Mouse (Mus musculus): ENCODE measurements around the gene Tinagl1. TPM values are rescaled to one million over a fixed set of nuclear protein-coding genes. Genes with fewer than 3 reads are reported as not detected.

Tinagl1 gene
- polyA plus RNA-seq, 1 experiment from 2014 or later, result 4.7 TPM

GRCm38 (mm10) chr4:130123020-130123419 lies 51.9 kb downstream of the Tinagl1 start:
- Histone ChIP-seq H3K4me3 (replicated peaks; ENCODE audit: low read length) (no peak overlapping the region), H3K27ac (ENCODE audit: low read length) (no peak overlapping the region), H3K27me3 (replicated peaks; ENCODE audit: control insufficient read depth, insufficient read depth, low read length) (no peaks in the 10 kb centered on the region), H3K36me3 (ENCODE audit: control insufficient read depth, insufficient read depth) (peaks cover 13% of the 10 kb centered on the region), H3K9me3 (ENCODE audit: control insufficient read depth, low read length) (no peaks in the 10 kb centered on the region), H3K4me2 (ENCODE audit: low read length) (no peak overlapping the region), H3K4me1 (replicated peaks; ENCODE audit: control insufficient read depth, insufficient read depth, low read length) (no peaks in the 10 kb centered on the region), H3K9ac (replicated peaks; ENCODE audit: low read depth, low read length) (no peak overlapping the region)
- no peak for ATAC-seq
- WGBS, result 93% methylated on average over 5 of the region's 5 CpGs

- peaks cover 10% of the 10 kb centered on the region; the same call in 1 of the 2 replicates for H3K36me3 ChIP-seq (ENCODE audit: control insufficient read depth, insufficient read depth)
- no peaks in the 10 kb centered on the region for H3K9me3 ChIP-seq (ENCODE audit: control insufficient read depth, low read length)
- H3K4me3 ChIP-seq (replicated peaks; ENCODE audit: low read length), result no peak overlapping the region
- no peaks in the 10 kb centered on the region for H3K27me3 ChIP-seq (replicated peaks; ENCODE audit: control insufficient read depth, insufficient read depth, low read length)
- 73% methylated on average over 8 of the region's 8 CpGs for WGBS
- no peak overlapping the region for H3K27ac ChIP-seq (ENCODE audit: low read length)
- H3K9ac ChIP-seq (replicated peaks; ENCODE audit: low read depth, low read length), result no peak overlapping the region
- H3K4me1 ChIP-seq (replicated peaks; ENCODE audit: control insufficient read depth, insufficient read depth, low read length), result no peaks in the 10 kb centered on the region
- H3K4me2 ChIP-seq (ENCODE audit: low read length), result no peak overlapping the region
- no peak for ATAC-seq
Measured at GRCm38 (mm10) chr4:130121560-130121959, 53.4 kb downstream of the Tinagl1 start.

DNA sequence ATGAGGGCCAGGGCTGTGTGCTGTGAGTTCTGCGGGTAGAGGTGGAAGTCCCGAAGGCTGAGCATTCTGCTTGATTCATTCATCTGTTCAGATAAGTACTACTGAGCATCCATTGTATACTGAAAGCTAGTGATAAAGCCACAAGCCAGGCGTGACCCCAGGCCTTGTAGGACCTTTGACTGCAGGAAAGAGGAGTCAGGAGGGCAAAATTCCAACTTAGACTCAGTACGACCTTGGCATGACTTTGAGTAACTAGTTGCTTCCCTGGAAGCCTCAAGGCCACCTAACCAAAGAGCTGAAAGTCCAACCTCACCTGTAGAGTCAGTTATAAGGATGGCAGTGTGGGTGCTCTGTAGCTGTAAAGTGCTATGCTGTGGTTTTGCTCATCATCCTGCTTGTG lies 54.2 kb downstream of the Tinagl1 start:
- peaks cover 6% of the 10 kb centered on the region; the same call in 1 of the 2 replicates for H3K36me3 ChIP-seq (ENCODE audit: control insufficient read depth, insufficient read depth)

More for the DNA sequence above, 54.2 kb downstream of the Tinagl1 start:
- ATAC-seq, result no peak
- 84% methylated on average over 4 of the region's 4 CpGs for WGBS
- H3K4me1 ChIP-seq (replicated peaks; ENCODE audit: control insufficient read depth, insufficient read depth, low read length), result no peaks in the 10 kb centered on the region
- H3K9ac ChIP-seq (replicated peaks; ENCODE audit: low read depth, low read length), result no peak overlapping the region
- H3K4me2 ChIP-seq (ENCODE audit: low read length), result no peak overlapping the region
- no peak overlapping the region for H3K4me3 ChIP-seq (replicated peaks; ENCODE audit: low read length)
- no peaks in the 10 kb centered on the region for H3K9me3 ChIP-seq (ENCODE audit: control insufficient read depth, low read length)
- H3K27ac ChIP-seq (ENCODE audit: low read length), result no peak overlapping the region
- H3K27me3 ChIP-seq (replicated peaks; ENCODE audit: control insufficient read depth, insufficient read depth, low read length), result no peaks in the 10 kb centered on the region

Other genes with a start within 250 kb of the Tinagl1 start
- not detected in 2 replicates for gene Spocd1, start 245.9 kb downstream of the Tinagl1 start, polyA plus RNA-seq (2015; fragmentation: Nextera tagmentation; extraction: Ambion mirVana)
- 9.6 and 12.2 TPM in 2 replicates for gene Adgrb2, start 190.3 kb downstream of the Tinagl1 start, polyA plus RNA-seq (2015; fragmentation: Nextera tagmentation; extraction: Ambion mirVana)
- gene Col16a1, start 127.3 kb downstream of the Tinagl1 start, polyA plus RNA-seq (2015; fragmentation: Nextera tagmentation; extraction: Ambion mirVana), result 7.4 and 8.7 TPM in 2 replicates
- 63.0 and 63.1 TPM in 2 replicates for gene Pef1, start 72.6 kb downstream of the Tinagl1 start, polyA plus RNA-seq (2015; fragmentation: Nextera tagmentation; extraction: Ambion mirVana)
- gene Hcrtr1, start 35.8 kb downstream of the Tinagl1 start, polyA plus RNA-seq (2015; fragmentation: Nextera tagmentation; extraction: Ambion mirVana), result 0.30 and 0.81 TPM in 2 replicates
- 0.09 and 0.20 TPM in 2 replicates for gene Gm853, start 47.3 kb upstream of the Tinagl1 start, polyA plus RNA-seq (2015; fragmentation: Nextera tagmentation; extraction: Ambion mirVana)
- gene Serinc2, start 104.1 kb upstream of the Tinagl1 start, polyA plus RNA-seq (2015; fragmentation: Nextera tagmentation; extraction: Ambion mirVana), result 80.2 and 80.9 TPM in 2 replicates
- gene Fabp3, start 133.5 kb upstream of the Tinagl1 start, polyA plus RNA-seq (2015; fragmentation: Nextera tagmentation; extraction: Ambion mirVana), result 106 and 143 TPM in 2 replicates
- gene Gm10570, start 133.6 kb upstream of the Tinagl1 start, polyA plus RNA-seq (2015; fragmentation: Nextera tagmentation; extraction: Ambion mirVana), result 0.92 and 1.3 TPM in 2 replicates
- 76.1 and 81.9 TPM in 2 replicates for gene Zcchc17, start 184.8 kb upstream of the Tinagl1 start, polyA plus RNA-seq (2015; fragmentation: Nextera tagmentation; extraction: Ambion mirVana)
- 125 and 126 TPM in 2 replicates for gene Snrnp40, start 185.0 kb upstream of the Tinagl1 start, polyA plus RNA-seq (2015; fragmentation: Nextera tagmentation; extraction: Ambion mirVana)

Measured in forebrain, embryonic 16.5 days (tissue).